Mouse (Mus musculus) spleen, postnatal 4 days (tissue): Measurements from ENCODE around the gene Gm10801.
"Not testable (repeated sequence)": the region's sequence is repeated elsewhere in the genome, so short reads cannot be mapped to it uniquely, and the experiment has no call there.

ENCODE experiments used
- DNase-seq, 2 experiments: peaks; one replicate each; pipeline ENCODE4 v3.0.0; 2022; ENCODE audit warnings: low spot score in 2 of 2

Gm10801 gene

GRCm38 (mm10) chr2:98661937-98662336 lies at the start of gene Gm10801:
TSS of gene Gm10801 (plus strand) at chr2:98662237.
- DNase-seq: not testable (repeated sequence)

- DNase-seq: not testable (repeated sequence)
These were observed 5.2 kb downstream of the Gm10801 start, which contains the start of gene Gm10800 for GRCm38 (mm10) chr2:98667201-98667600. TSS of gene Gm10800 (minus strand) at chr2:98667301.

GRCm38 (mm10) chr2:98697533-98697932 lies 35.5 kb downstream of the Gm10801 start:
- no peak for DNase-seq
